Mouse (Mus musculus) neural tube, embryonic 14.5 days (tissue): ENCODE results near the gene Adprh. TPM values are rescaled to one million over a fixed set of nuclear protein-coding genes. Genes with fewer than 3 reads are reported as not detected.

Experiments used
- ATAC-seq: fragments of 200-750 bp; cut with Nextera tagmentation; 2 replicates; pipeline ENCODE4 v1.8.0; 2017; ENCODE audit warnings: low read depth, mild to moderate bottlenecking, moderate TSS enrichment, moderate library complexity
- H3K27ac ChIP-seq: fragments of 300-500 bp; sonication (generic); 2 replicates; pipeline ENCODE4 v1.5.1; 2014; ENCODE audit warnings: low read depth, mild to moderate bottlenecking, control low read depth, low read length, moderate library complexity, mixed read lengths
- H3K27me3 ChIP-seq: fragments of 300-500 bp; sonication (generic); 2 replicates; pipeline ENCODE4 v1.6.1; 2014; ENCODE audit warnings: low read length; ENCODE audit not compliant: control insufficient read depth, insufficient read depth
- H3K36me3 ChIP-seq: fragments of 300-500 bp; sonication (generic); 2 replicates; pipeline ENCODE4 v1.6.1; 2014; ENCODE audit warnings: low read length, mixed read lengths; ENCODE audit not compliant: control insufficient read depth, insufficient read depth
- H3K4me1 ChIP-seq: fragments of 300-500 bp; sonication (generic); 2 replicates; pipeline ENCODE4 v1.6.1; 2014; ENCODE audit warnings: low read length; ENCODE audit not compliant: control insufficient read depth, insufficient read depth
- H3K4me2 ChIP-seq: fragments of 300-500 bp; sonication (generic); 2 replicates; pipeline ENCODE4 v1.6.1; 2014; ENCODE audit warnings: mild to moderate bottlenecking, low read depth, low read length, control low read depth
- H3K4me3 ChIP-seq: fragments of 300-500 bp; sonication (generic); 2 replicates; pipeline ENCODE4 v1.5.1; 2014; ENCODE audit warnings: low read depth, low read length, control low read depth, mixed read lengths
- H3K9ac ChIP-seq: fragments of 300-500 bp; sonication (generic); replicated peaks from 2 replicates; pipeline ENCODE4 v1.6.1; 2014; ENCODE audit warnings: low read depth, mild to moderate bottlenecking, control low read depth, low read length, mixed read lengths
- H3K9me3 ChIP-seq: fragments of 300-500 bp; sonication (generic); 2 replicates; pipeline ENCODE4 v1.6.1; 2016; ENCODE audit warnings: low read length; ENCODE audit not compliant: control insufficient read depth
- WGBS: fragments of 180-500 bp; shearing (Covaris S2); extraction: QIAGEN DNeasy Blood & Tissue Kit; methylation state at CpG from one replicate; pipeline ENCODE4 v1.1.7; 2014; 5-methylcytosine and 5-hydroxymethylcytosine counted together
- polyA plus RNA-seq: library from polyadenylated mRNA; unstranded; fragments of >200 nt; fragmentation: Nextera tagmentation; extraction: Ambion mirVana; gene quantifications from 2 replicates; pipeline ENCODE4 v1.2.1, GENCODE M21; 2014

Adprh gene
- polyA plus RNA-seq, 1 experiment from 2014 or later, result 130 TPM

- H3K4me3 ChIP-seq, result no peak overlapping the region
- 50% methylated on average over 11 of the region's 11 CpGs for WGBS
These were observed 4.5 kb upstream of the Adprh start for GRCm38 (mm10) chr16:38456812-38457567.

GRCm38 (mm10) chr16:38455511-38456418 is 3.3 kb upstream of the Adprh start, which contains the start of gene Cd80:
TSS of gene Cd80 (plus strand) at chr16:38455561.
- Histone ChIP-seq H3K36me3 (no peaks in the 10 kb centered on the region), H3K9me3 (no peaks in the 10 kb centered on the region), H3K4me1 (peaks cover 9% of the 10 kb centered on the region; the same call in 1 of the 2 replicates), H3K27me3 (no peaks in the 10 kb centered on the region), H3K4me2 (no peak within 1 kb of the TSS), H3K27ac (no peak within 1 kb of the TSS), H3K4me3 (no peak within 1 kb of the TSS), H3K9ac (no peak within 1 kb of the TSS)
- no peak for ATAC-seq
- 69% methylated on average over 17 of the region's 17 CpGs for WGBS

More at GRCm38 (mm10) chr16:38456812-38457567, 4.5 kb upstream of the Adprh start:
- H3K36me3 ChIP-seq, result no peaks in the 10 kb centered on the region
- H3K4me1 ChIP-seq, result no peaks in the 10 kb centered on the region
- no peak overlapping the region for H3K4me2 ChIP-seq
- H3K9ac ChIP-seq, result no peak overlapping the region
- no peak for ATAC-seq
- no peak overlapping the region for H3K27ac ChIP-seq
- no peaks in the 10 kb centered on the region for H3K9me3 ChIP-seq
- no peaks in the 10 kb centered on the region for H3K27me3 ChIP-seq

GRCm38 (mm10) chr16:38454533-38455254 is 2.2 kb upstream of the Adprh start:
- Histone ChIP-seq H3K9ac (no peak overlapping the region), H3K4me1 (peaks cover 12% of the 10 kb centered on the region; the same call in 1 of the 2 replicates), H3K27me3 (no peaks in the 10 kb centered on the region)

GRCm38 (mm10) chr16:38453952-38454351 is 1.4 kb upstream of the Adprh start:
- Histone ChIP-seq H3K36me3 (peaks cover 6% of the 10 kb centered on the region; the same call in 1 of the 2 replicates), H3K9me3 (no peaks in the 10 kb centered on the region), H3K27me3 (no peaks in the 10 kb centered on the region), H3K9ac (no peak overlapping the region), H3K27ac (no peak overlapping the region), H3K4me2 (no peak overlapping the region), H3K4me1 (peaks cover 12% of the 10 kb centered on the region; the same call in 1 of the 2 replicates), H3K4me3 (no peak overlapping the region)
- WGBS, result 91% methylated on average over 4 of the region's 4 CpGs
- ATAC-seq, result no peak

More at GRCm38 (mm10) chr16:38454533-38455254, 2.2 kb upstream of the Adprh start:
- Histone ChIP-seq H3K9me3 (no peaks in the 10 kb centered on the region), H3K36me3 (no peaks in the 10 kb centered on the region), H3K4me3 (no peak overlapping the region), H3K4me2 (no peak overlapping the region), H3K27ac (no peak overlapping the region)
- WGBS, result 83% methylated on average over 11 of the region's 11 CpGs
- no peak for ATAC-seq

GRCm38 (mm10) chr16:38453203-38453553 is 675 bp upstream of the Adprh start:
- H3K36me3 ChIP-seq, result peaks cover 10% of the 10 kb centered on the region; the same call in 1 of the 2 replicates
- H3K9me3 ChIP-seq, result no peaks in the 10 kb centered on the region
- peak overlapping the region; percentile 79 for H3K4me3 ChIP-seq
- 28% methylated on average over 3 of the region's 3 CpGs for WGBS
- no peaks in the 10 kb centered on the region for H3K27me3 ChIP-seq
- peak overlapping the region; percentile 63 for H3K4me2 ChIP-seq
- peaks cover 12% of the 10 kb centered on the region; the same call in 1 of the 2 replicates for H3K4me1 ChIP-seq
- no peak for ATAC-seq
- peak overlapping the region; percentile 84 for H3K27ac ChIP-seq
- peak overlapping the region; percentile 94 for H3K9ac ChIP-seq

GRCm38 (mm10) chr16:38451421-38452205 is 890 bp downstream of the Adprh start:
- Histone ChIP-seq H3K9ac (peak overlapping the region; percentile 94), H3K4me2 (peak overlapping the region; percentile 63), H3K27me3 (no peaks in the 10 kb centered on the region), H3K4me1 (peaks cover 12% of the 10 kb centered on the region; the same call in 1 of the 2 replicates), H3K9me3 (no peaks in the 10 kb centered on the region), H3K27ac (peak overlapping the region; percentile 84), H3K36me3 (peaks cover 22% of the 10 kb centered on the region), H3K4me3 (peak overlapping the region; percentile 79)
- WGBS, result 49% methylated on average over 12 of the region's 12 CpGs
- peak; percentile 2; the same call in 1 of the 2 replicates for ATAC-seq

- Histone ChIP-seq H3K4me1 (peaks cover 12% of the 10 kb centered on the region; the same call in 1 of the 2 replicates), H3K36me3 (peaks cover 26% of the 10 kb centered on the region), H3K4me2 (no peak overlapping the region), H3K27me3 (no peaks in the 10 kb centered on the region), H3K9me3 (no peaks in the 10 kb centered on the region), H3K4me3 (no peak overlapping the region), H3K27ac (no peak overlapping the region), H3K9ac (no peak overlapping the region)
- ATAC-seq, result no peak
- WGBS, result 91% methylated on average over 7 of the region's 7 CpGs
These were observed 1.8 kb downstream of the Adprh start for GRCm38 (mm10) chr16:38450707-38451106.

GRCm38 (mm10) chr16:38448458-38448857 is 4.0 kb downstream of the Adprh start:
- no peak overlapping the region for H3K4me3 ChIP-seq
- no peak overlapping the region for H3K4me2 ChIP-seq
- H3K27ac ChIP-seq, result no peak overlapping the region
- ATAC-seq, result no peak
- H3K9ac ChIP-seq, result no peak overlapping the region
- WGBS, result 96% methylated on average over 12 of the region's 12 CpGs
- no peaks in the 10 kb centered on the region for H3K27me3 ChIP-seq
- peaks cover 35% of the 10 kb centered on the region for H3K36me3 ChIP-seq
- H3K4me1 ChIP-seq, result peaks cover 12% of the 10 kb centered on the region; the same call in 1 of the 2 replicates
- H3K9me3 ChIP-seq, result no peaks in the 10 kb centered on the region
